Mouse (Mus musculus) G1E (cell line): ENCODE measurements around the gene Phf2. TPM values are rescaled to one million over a fixed set of nuclear protein-coding genes. Genes with fewer than 3 reads are reported as not detected.

Source experiments
- ATAC-seq: 2 replicates; pipeline ENCODE4 v1.8.0; 2016; ENCODE audit warnings: mild to moderate bottlenecking; ENCODE audit not compliant: insufficient number of reproducible peaks, poor library complexity, low FRiP score, severe bottlenecking; ENCODE audit errors: extremely low read depth
- DNase-seq: peaks from one replicate; pipeline ENCODE4 v3.0.0; 2012; ENCODE audit warnings: low spot score
- H3K27me3 ChIP-seq: 2 replicates; pipeline ENCODE4 v1.6.1; 2012; ENCODE audit warnings: mild to moderate bottlenecking, low read length, inconsistent platforms; ENCODE audit not compliant: insufficient read depth
- H3K36me3 ChIP-seq: replicated peaks from 2 replicates; pipeline ENCODE3; 2012; ENCODE audit warnings: mild to moderate bottlenecking, inconsistent platforms
- H3K4me1 ChIP-seq: 2 replicates; pipeline ENCODE4 v1.6.1; 2012; ENCODE audit warnings: low read depth, low read length, inconsistent platforms, mixed read lengths; ENCODE audit not compliant: insufficient read depth
- H3K4me3 ChIP-seq: 2 replicates; pipeline ENCODE4 v1.5.1; 2012; ENCODE audit warnings: low read depth, mild to moderate bottlenecking, inconsistent platforms, low read length, moderate library complexity, mixed read lengths
- H3K9me3 ChIP-seq: replicated peaks from 2 replicates; pipeline ENCODE4 v1.6.1; 2012; ENCODE audit warnings: inconsistent platforms
- CTCF ChIP-seq: IDR thresholded peaks from 2 replicates; pipeline ENCODE4 v1.5.1; 2012; ENCODE audit warnings: low read depth, low read length, inconsistent platforms, mixed read lengths
- GATA1 ChIP-seq: IDR thresholded peaks from 2 replicates; pipeline ENCODE4 v1.6.1; 2012; ENCODE audit warnings: borderline replicate concordance, low read length, inconsistent platforms, mixed read lengths
- GATA2 ChIP-seq: IDR thresholded peaks from 2 replicates; pipeline ENCODE4 v1.6.1; 2012; ENCODE audit warnings: low read depth, low read length, inconsistent platforms, borderline replicate concordance
- POLR2AphosphoS5 ChIP-seq: IDR thresholded peaks from 2 replicates; pipeline ENCODE4 v1.6.1; 2012; ENCODE audit warnings: low read depth, low read length, inconsistent platforms; ENCODE audit not compliant: insufficient replicate concordance
- TAL1 ChIP-seq: conservative IDR thresholded peaks from 2 replicates; pipeline ENCODE4 v1.6.1; 2012; ENCODE audit warnings: low read depth, low read length, inconsistent platforms, mixed read lengths
- polyA plus RNA-seq: library from polyadenylated mRNA; stranded (reverse); fragments of >175 nt; gene quantifications from 2 replicates; pipeline ENCODE4 v1.2.3, GENCODE M21; 2012
- total RNA-seq, 2 experiments: library from RNA; stranded (forward) in 1 of 2; stranded (reverse) in 1 of 2; fragments of 200-1000 nt in 1 of 2; fragments of >200 nt in 1 of 2; fragmentation: Nextera tagmentation in 1 of 2; gene quantifications; 2 replicates each; pipeline ENCODE4 v1.2.3; 2014 to 2017

The Phf2 gene
- total and polyA plus RNA-seq, 3 experiments = 9.6 to 53.7 (median 45.3) TPM

DNA sequence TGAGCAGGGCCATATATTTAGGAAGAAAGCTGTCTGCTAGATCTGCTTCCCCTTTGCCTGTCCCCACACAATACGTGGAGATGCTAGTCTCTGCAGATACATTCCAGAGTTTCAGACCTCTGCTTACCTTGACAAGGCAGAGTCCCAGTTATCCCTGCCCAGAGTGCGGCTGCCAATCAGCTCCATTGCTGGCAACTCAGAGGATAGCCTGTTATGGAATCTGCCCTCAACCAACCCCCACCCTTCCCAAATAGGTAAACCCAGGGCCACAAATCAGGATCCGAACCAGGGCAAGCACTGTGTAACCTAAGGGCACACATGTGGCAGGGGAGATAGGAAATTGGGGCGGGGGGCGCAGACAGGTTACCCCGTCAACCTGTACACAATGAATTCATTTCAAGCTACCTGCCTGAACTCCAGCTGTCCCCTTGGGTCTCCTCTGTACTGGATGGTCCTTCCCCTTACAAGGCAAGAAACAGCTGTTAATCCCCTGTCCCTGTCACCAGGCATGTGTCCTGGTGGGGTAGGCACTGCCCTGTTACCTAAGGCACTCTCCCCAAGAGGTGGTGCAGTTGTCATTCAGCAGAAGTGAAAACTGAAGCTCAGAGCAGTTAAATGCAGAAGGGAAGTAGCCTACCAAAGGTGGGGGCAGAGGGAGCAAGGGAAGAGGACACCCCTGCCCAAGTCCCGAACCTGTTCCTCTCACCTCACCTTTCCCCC lies 1.1 kb upstream of the Phf2 start:
- H3K9me3 ChIP-seq = no peaks in the 10 kb centered on the region
- peaks cover 41% of the 10 kb centered on the region for H3K36me3 ChIP-seq
- DNase-seq (no peak), ATAC-seq (no peak)
- H3K27me3 ChIP-seq = no peaks in the 10 kb centered on the region
- peaks cover 47% of the 10 kb centered on the region for H3K4me1 ChIP-seq
- H3K4me3 ChIP-seq = peak overlapping the region; percentile 88
- TF ChIP-seq POLR2AphosphoS5 (no peak), TAL1 (no peak), CTCF (no peak), GATA1 (no peak), GATA2 (no peak)

DNA sequence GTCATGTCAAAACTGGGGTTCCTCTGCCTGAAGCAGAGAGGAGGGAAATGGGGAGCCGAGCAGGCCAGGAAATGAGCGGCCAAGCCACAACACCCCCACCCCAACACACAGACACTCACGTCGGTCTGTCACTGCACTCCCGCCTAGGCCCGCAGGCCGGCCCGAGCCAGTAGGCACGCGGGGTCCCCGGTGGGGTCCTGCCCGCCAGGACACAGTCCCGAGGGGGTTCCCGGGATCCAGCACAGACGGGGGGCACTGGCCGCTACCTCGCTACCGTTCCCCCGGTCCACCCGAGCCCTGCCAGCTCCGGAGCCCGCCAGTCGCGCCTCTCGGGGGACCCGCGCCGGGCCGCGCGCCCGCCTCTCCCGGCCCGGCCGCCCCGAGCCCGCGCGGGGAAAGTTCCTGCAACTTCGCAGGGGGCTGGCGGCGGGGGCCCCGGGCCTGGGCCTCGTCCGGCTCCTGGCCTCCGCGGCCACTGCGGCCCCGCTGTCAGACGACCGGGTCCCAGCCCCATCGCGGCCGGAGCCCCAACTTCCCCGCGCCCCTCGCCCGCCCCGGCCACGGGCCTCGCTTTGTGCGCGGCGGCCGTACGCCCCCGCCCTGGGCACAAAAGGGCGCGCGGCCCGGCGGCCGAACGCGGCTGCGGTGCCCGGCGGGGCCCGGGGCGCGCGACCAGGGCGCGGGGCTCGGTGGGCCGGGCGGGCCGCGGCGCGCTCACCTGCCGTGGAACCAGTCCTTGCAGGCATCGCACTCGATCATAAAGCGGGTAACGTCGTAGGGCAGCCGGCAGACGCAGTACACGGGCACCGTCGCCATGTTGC lies 759 bp downstream of the Phf2 start:
- Histone ChIP-seq H3K4me3 (peak overlapping the region; percentile 88), H3K36me3 (peaks cover 33% of the 10 kb centered on the region), H3K4me1 (peaks cover 52% of the 10 kb centered on the region), H3K27me3 (no peaks in the 10 kb centered on the region), H3K9me3 (no peaks in the 10 kb centered on the region)
- DNase-seq (peak; percentile 48), ATAC-seq (peak; percentile 37; the same call in 1 of the 2 replicates)
- TF ChIP-seq CTCF (no peak), TAL1 (no peak), GATA2 (no peak), POLR2AphosphoS5 (no peak), GATA1 (no peak)

DNA sequence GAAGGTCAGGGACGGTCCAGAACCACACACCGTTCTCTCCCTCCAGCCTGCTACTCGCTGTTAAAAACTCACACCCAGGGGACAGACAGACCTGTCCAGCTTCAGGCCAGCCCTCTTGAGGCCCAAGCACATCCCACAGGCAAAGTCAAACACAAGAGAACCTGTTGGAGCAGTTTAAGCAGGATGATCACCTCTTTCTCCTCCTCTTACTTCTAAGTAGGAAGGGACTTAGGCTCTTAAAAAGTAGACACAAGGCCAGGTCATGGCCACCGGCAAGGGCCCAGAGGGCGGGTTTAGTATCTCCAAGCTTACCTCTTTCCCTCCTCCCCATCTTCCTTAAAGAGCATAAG lies 1.3 kb downstream of the Phf2 start:
- Histone ChIP-seq H3K9me3 (no peaks in the 10 kb centered on the region), H3K4me3 (peak overlapping the region; percentile 88), H3K27me3 (no peaks in the 10 kb centered on the region), H3K36me3 (peaks cover 35% of the 10 kb centered on the region), H3K4me1 (peaks cover 58% of the 10 kb centered on the region)
- TF ChIP-seq POLR2AphosphoS5 (no peak), GATA1 (no peak), GATA2 (no peak), CTCF (no peak), TAL1 (no peak)
- no peak for DNase-seq
- no peak; the same call in 1 of the 2 replicates for ATAC-seq

DNA sequence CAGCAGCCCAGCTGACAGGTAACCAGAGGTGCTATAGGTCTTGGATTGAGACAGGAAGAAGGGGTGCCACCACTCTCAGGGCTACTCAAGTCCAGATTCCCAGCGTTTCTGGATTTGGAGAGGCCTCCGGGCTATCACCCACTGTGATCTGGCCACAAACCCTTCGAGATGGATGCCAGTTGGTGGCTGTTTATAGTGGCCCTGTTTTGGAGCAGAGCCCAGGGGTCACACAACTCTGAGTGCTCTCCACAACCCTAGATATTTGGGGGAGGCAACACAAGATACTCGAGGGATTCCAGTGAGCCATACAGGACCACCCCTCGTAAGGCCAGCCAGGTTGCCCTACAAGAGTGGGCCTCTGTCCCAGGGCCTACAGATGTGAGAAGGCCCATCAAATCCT lies 1.8 kb downstream of the Phf2 start:
- DNase-seq (no peak), ATAC-seq (no peak)
- Histone ChIP-seq H3K4me3 (peak overlapping the region; percentile 88), H3K27me3 (no peaks in the 10 kb centered on the region), H3K4me1 (peaks cover 61% of the 10 kb centered on the region), H3K9me3 (no peaks in the 10 kb centered on the region), H3K36me3 (peaks cover 39% of the 10 kb centered on the region)
- no peak for TF ChIP-seq TAL1
- no peak for TF ChIP-seq POLR2AphosphoS5
- no peak for TF ChIP-seq CTCF
- TF ChIP-seq GATA2 = no peak
- no peak for TF ChIP-seq GATA1

DNA sequence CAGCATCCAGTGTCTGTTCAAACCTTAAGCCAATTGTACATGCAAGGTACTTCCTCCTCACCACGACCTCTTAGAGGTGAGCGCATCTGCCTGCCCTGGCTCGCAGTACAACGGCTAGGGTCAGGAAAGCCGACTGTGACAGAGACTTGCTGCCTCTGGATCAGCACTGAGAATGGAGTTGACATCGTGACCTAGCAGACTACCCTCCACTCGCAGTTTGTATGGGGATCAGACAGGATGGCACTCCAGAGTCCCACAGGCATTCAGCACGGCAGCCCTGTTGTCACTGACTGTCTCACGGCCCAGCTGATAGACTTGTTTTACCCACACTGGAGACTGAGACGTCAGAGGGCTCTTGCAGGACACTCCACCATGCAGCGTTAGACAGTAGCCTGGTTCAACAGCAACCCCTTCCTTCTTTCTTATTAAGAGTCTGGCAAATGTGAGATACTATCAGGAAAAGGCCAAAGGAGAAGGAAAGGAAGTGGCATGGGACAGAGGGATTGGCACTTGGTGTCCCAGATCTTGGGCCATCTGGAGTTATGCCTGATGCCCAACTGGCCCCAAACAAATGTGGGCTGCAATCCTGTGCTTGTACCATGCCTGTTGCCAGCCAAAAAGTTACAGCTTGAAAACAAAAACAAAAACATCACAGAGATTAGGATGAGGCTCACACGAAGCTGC lies 6.1 kb downstream of the Phf2 start:
- no peaks in the 10 kb centered on the region for H3K27me3 ChIP-seq
- H3K9me3 ChIP-seq = no peaks in the 10 kb centered on the region
- DNase-seq (no peak), ATAC-seq (no peak)
- no peak overlapping the region for H3K4me3 ChIP-seq
- peaks cover 53% of the 10 kb centered on the region for H3K4me1 ChIP-seq
- TF ChIP-seq CTCF = no peak
- TF ChIP-seq GATA1 = no peak
- no peak for TF ChIP-seq GATA2
- no peak for TF ChIP-seq POLR2AphosphoS5
- TF ChIP-seq TAL1 = no peak
- H3K36me3 ChIP-seq = peaks cover 42% of the 10 kb centered on the region

DNA sequence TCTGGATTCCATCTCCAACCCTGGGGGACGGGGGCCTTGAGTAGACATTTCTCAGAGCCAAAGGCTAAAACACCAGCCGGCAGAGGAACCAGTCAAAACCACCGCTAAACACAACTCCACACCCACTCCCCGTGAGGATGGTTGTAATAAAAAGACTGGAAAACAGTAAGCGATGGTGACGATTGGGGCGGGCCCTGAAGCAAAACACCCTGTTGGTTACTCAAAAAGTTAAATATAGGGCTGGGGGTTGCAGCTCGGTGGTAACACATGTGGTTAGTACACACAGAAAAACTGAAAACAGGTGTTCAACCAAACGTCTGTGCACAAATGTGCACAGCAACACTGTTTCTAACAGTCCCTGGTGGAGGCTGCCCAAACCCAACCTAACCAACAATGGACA lies 7.4 kb downstream of the Phf2 start:
- Histone ChIP-seq H3K9me3 (no peaks in the 10 kb centered on the region), H3K4me3 (no peak overlapping the region), H3K4me1 (peaks cover 45% of the 10 kb centered on the region), H3K27me3 (no peaks in the 10 kb centered on the region), H3K36me3 (peaks cover 53% of the 10 kb centered on the region)
- DNase-seq (no peak), ATAC-seq (no peak)
- TF ChIP-seq POLR2AphosphoS5 = no peak
- no peak for TF ChIP-seq TAL1
- no peak for TF ChIP-seq GATA1
- no peak for TF ChIP-seq GATA2
- TF ChIP-seq CTCF = no peak
